Mouse (Mus musculus): ENCODE data around the gene Cyp1b1.

DNA sequence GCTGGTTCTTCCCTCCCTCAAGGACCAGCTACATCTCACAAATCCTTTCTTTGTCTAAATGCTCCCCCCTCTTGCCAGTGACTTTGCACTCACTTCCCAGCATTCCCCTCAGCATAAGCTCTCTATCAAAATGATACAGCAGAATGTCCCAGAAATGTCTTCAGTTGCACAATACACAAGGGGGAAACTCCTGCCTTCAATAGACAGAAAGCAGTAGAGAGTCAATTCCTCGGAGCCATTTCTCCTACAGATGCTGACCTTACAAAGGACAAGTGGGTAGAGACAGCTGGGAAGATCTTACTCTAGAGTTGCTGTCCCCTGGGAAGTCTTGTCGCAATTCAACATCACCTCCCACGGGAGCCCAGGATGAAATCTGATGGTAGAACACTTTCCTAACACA lies 22.7 kb upstream of the Cyp1b1 start:
- TF ChIP-seq CTCF (IDR thresholded peaks at IDR 0.05; ENCODE audit: extremely low read depth, insufficient read length, insufficient replicate concordance, low read depth, low read length) = no peak
- no peak for TF ChIP-seq POLR2A (IDR thresholded peaks at IDR 0.05; ENCODE audit: low read depth, low read length)

Data from small intestine, adult 2 months (tissue).